Mouse (Mus musculus): ENCODE results near the gene Brd7.

Brd7 gene

DNA sequence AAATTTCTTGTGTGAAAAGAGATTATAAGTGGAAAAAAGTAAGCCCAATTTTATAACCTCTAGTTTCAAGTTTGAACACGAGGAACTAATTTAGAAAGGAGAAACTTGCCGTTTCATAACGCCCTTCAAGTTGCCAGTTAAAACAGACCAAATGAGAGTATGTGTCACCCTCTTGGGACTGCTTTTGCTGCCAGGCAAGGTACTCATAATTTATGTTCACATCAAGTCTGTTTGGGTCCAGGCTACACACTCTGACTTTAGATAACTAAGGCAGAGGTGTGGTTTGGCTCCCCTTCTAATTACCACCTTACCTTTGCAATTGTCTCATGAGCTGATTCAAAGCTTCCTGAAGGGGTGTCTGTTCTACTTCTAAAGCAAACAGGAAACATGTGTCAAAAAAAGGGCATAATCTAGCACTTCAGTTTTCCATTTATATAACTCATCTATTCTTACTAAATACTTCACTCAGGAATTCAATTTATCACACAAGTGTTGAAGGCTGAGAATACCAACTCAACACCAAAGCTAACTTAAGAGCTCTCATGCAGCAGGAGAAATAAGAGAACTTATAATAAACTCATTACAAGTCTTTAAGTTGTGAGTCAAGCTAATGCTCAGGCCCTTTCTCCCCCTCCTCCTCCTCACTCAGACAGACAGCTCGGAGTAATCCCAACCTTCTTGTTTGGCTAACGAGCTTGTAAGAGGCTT lies 4.6 kb downstream of the Brd7 start:
- no peak for DNase-seq (ENCODE audit: low read depth, low spot score)

DNA sequence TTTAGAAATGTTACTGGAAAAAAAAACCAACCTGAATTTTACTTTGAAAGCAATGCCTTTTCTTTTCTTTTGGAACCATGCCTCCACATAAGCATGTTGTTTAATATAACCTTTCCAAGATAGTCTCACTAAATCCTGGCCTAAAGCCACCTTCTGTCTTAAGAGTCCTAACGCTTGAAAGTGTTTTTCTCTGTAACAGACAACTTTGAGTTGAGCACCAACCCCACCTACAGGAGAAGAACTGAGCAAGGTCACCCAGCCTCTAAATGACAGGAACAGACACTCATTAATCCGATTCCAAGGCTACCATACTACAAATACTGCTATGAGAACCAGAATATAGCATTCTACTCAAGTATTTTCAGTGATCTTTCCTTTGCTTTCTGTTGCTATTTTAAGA lies 12.9 kb downstream of the Brd7 start:
- DNase-seq (ENCODE audit: low read depth, low spot score): no peak

DNA sequence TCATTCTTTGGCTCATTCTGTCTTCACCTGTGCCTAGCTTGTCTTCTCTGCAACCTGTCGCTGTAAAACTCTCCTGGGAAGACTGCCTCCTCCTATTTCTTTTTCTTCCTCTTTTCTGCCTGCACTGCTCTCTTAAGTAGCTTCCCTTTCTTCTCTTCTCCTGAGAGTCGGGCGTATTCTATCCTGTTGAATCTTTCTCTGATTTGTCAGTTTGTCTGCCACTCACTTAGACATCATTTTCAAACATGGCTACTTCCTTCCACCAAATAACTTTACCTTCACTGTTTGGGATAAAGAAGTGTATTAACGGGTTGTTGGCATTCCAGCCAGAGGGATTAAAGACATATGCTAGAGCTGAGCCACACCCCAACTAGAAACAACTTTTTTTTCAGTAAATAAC lies 20.0 kb downstream of the Brd7 start:
- DNase-seq (ENCODE audit: low read depth, low spot score): no peak

DNA sequence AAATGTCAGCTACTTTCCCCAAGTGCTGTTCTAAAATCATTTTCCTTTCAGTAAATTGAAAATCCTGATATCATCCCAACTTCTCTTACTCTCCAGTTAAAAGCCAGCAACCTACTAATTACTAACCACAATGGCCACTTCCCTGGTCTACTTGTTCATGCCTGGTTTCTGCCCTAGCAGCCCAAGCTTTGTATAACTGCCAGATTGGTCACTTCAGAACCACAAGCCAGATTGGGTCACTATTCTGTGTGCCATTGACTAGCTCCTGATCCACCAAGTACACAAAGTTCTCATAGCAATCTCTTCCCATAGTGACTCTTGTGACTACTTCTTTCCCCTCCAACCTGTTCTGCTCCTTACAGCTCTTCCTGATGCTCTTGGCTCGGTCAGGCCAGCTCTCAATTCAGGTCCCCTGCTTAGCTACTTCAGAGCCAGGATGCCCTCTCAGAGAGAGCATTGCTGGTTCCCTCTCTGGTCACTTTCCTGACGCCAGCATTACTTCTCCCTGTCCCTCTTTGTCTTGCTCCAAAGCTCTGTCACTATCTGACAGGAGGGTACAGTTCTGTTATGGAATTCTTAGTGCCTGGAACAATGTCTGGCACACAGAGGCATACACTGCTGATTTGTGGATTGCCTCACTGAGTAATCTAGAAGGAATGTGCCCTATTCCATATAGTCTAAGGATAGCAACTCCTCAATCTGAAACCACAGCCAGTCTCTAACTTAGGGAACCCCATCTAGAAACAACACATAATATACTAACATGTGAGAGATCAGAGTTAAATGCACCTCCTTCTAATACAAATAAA lies 21.9 kb downstream of the Brd7 start:
- no peak for DNase-seq (ENCODE audit: low read depth, low spot score)

DNA sequence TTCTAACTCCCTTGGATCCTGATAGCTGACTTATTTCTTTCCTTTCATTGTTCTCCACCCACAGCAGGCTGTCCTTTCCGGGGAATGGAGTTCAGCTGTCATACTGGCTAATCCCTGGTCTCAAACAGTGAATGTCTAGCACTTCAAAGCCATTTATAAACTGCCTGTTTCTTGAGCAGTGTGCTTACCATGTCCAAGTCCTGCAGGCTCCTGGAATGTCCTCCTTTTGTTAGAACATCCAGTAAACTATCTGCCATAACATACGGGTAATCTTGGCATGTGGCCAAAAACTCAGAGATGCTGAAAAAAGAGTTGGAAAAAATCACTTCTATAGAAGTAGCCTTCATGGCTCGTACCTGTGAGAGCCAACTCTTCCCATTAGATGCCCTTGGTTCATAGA lies 22.8 kb downstream of the Brd7 start:
- no peak for DNase-seq (ENCODE audit: low read depth, low spot score)

DNA sequence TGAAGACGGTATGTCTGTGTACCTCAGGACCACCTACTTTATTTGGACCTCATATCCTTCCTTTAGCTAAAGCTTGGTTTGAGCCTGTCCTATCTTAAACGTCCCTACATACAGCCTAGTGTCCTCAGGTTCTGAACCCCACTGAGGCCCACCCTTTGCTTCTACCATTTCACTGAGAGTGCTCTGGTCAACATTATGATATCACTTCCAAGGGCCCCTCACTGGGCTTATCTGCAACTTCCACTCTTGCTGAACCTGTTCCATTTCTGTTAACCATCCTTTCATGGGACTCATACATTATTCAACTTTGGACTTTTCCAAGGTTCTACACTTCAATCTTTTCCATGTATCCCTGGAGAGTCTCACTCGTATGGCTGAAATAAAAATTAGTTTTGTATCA lies 27.0 kb downstream of the Brd7 start:
- no peak for DNase-seq (ENCODE audit: low read depth, low spot score)

DNA sequence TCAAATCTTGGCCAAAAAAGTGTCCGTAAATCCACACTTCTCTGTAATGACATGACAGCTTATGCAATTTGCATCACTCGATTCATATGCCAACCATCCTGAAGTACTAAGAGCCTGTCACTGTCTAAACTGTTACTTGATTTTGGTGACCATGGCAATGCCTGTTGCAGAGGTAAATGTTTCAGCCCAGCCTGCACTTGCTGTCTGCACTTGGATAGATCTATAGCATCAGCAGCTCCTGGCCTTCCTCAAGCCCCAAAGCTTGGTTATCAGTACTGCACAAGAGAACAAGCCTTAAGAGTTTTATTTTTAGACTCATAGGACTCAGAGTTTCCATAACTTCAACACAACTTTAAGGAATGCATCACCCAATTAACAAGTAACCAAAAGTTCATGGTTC lies 27.6 kb downstream of the Brd7 start:
- no peak for DNase-seq (ENCODE audit: low read depth, low spot score)

DNA sequence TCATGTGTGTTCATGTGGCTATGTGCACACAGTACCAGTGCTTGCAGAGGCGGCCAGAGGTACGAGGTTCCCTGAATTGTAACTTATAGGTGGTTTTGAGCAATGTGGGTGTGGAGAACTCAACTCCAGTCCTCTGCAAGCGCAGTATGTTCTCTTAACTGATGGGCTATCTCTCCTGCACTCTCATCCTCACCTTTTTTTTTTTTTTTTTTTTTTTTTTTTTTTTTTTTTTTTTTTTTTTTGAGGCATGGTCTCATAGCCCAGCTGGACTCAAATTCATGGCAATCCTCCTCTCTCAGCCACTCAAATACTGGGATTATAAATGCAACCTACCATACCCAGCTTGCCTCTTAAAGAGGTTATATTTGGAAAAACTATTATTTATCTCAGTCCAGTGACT lies 31.2 kb downstream of the Brd7 start:
- no peak for DNase-seq (ENCODE audit: low read depth, low spot score)

DNA sequence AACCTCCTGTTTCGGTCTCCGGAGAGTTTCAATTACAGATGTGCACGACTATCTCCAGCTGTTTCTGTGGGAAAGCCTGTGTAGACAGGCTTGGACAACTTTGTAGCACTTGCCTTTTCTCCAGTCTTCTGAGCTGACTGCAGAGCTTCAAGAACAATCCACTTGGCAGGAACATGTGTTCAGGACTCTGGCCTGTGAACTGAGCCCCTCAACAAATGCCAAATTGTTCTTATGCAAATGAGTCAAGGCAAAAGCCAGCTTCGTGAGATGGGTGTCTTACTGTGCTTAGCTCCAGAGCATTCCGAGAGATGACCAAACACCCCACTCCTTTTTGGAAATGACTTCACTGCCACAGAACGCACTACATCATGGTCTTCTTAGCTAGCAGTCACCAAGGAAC lies 33.3 kb downstream of the Brd7 start:
- DNase-seq (ENCODE audit: low read depth, low spot score): no peak

DNA sequence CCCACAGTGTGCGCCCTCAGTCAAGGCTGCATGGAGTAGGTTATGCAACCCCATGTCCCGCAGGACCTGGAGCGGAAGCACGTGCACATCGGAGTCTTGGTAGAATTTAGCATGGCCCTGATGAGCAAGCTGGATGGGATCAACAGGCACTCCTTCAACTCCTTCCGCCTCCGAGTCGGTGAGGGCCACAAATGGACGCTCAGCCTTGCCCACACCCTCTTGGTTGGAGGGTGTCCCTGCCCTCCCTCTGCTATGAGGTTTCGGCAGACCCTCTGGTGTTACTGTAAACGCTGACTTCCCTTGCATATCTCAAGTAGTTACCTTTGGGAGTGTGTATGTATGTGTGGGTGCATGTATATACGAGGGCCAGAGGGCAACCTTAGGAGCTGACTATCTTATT lies 35.7 kb downstream of the Brd7 start:
- DNase-seq (ENCODE audit: low read depth, low spot score): no peak

DNA sequence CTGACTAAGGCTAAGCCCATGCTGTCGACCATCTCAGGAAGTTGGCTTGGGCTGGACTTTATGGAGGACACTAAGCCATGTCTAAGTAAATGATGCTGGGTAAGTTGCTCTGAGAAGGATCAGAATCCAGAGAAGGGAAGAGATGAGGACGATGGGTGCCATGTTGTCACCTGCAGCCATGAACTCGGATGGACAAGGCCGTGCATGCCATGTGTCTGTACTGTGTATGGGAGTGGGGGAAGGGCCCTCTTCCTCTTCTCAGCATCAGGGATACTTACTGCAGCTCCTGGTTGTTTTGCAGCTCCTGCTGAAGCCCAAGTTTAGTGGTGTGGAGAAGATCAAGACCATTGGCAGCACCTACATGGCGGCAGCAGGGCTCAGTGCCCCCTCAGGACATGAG lies 36.2 kb downstream of the Brd7 start:
- DNase-seq (ENCODE audit: low read depth, low spot score): no peak

DNA sequence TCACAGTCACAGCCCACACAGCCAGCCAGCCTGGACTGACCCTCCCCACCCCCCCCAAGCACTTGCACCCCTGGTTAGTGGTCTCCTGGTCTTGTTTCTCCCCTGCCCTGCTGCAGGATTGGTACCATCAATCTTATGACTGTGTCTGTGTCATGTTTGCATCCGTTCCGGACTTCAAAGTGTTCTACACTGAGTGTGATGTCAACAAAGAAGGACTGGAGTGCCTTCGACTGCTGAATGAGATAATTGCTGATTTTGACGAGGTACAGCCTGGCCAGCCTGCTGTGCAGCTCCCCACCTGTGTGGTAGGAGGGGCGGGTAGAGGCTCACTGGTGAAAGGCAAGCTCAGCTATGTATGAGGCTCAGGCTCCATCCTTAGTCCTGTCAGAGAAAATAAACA lies 36.7 kb downstream of the Brd7 start:
- no peak for DNase-seq (ENCODE audit: low read depth, low spot score)

DNA sequence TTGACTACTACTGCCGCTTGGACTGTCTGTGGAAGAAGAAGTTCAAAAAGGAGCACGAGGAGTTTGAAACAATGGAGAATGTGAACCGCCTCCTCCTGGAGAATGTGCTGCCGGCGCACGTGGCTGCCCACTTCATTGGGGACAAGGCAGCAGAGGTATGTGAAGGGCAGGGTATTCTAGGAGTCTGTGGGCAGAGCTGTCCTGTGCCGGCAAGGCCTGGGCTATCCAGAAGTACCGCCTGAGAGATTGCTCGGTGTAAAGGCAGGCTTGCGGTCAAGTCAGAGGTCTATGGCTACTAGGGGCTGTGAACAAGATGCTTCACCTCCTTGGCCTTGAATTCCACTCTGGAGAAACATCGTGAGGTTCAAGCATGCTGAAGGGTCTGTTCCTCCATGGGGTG lies 37.2 kb downstream of the Brd7 start:
- no peak for DNase-seq (ENCODE audit: low read depth, low spot score)

DNA sequence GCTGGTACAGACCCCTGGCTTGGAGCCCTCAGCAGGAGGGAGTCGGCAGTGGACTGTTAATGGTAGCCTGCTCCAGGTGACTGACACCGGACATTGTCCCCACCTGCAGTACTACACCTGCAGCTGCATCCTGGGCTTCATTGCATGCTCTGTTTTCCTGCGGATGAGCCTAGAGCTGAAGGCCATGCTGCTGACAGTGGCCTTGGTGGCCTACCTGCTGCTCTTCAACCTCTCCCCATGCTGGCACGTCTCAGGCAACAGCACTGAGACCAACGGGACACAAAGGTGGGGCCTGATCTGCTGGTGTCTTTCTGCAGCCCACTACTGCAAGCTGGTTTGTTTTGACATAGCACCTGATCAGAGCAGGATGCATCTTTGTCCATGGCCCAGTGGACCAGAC lies 38.5 kb downstream of the Brd7 start:
- no peak for DNase-seq (ENCODE audit: low read depth, low spot score)

DNA sequence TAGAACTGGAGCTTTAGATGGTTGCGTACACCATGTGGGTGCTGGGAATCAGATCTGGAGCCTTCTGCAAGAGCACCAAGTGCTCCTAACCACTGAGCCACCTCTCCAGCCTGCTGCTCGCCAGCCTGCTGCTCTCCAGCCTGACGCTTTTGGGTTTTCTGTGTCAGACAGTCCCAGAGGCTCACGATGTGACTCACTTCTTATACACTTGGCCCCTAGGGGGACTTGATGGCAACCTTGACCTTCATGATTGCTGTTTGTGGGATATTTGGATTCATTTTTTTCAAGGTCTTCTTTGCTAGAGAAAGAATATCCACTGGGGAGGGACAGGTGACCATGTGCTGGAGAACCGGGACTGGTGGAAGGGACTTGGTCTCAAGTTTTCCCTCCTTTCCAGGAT lies 40.6 kb downstream of the Brd7 start:
- no peak for DNase-seq (ENCODE audit: low read depth, low spot score)

DNA sequence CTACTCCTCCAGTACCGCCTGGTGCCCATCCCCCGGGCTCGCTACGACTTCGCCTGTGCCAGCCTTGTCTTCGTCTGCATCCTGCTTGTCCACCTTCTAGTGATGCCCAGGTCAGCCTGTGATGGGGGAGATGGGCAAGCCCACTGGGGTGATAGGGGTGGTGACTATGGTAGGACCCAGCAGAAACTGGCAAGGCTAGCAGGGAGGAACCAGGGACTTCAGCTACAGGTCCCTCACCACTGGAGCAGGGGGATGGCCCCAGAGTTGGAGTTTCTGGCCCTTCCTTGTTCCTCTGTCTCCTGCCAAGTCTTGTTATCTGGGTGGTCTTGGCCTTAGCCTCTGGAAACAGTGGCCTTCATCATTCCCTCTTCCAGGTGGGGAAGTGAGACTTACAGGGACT lies 41.9 kb downstream of the Brd7 start:
- no peak for DNase-seq (ENCODE audit: low read depth, low spot score)

DNA sequence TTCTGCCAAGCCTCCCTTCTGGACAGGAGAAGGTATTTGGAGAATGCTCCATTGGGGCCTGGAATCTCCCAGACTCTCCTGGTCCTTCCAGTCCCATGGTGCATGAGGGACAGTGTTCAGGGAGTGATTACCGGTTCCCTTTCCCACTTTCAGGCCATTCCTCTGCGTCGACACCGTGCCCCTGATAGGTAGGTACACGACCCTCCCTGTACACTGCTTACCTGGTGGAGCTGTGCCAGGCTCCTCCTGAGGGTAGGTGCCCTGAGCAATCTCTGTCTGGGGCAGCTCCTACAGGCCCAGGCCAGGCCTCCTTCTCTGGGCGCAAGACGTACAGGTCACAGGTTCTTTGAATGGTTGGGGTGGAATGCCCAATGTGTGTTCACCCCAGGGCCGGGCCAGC lies 43.8 kb downstream of the Brd7 start:
- no peak for DNase-seq (ENCODE audit: low read depth, low spot score)

DNA sequence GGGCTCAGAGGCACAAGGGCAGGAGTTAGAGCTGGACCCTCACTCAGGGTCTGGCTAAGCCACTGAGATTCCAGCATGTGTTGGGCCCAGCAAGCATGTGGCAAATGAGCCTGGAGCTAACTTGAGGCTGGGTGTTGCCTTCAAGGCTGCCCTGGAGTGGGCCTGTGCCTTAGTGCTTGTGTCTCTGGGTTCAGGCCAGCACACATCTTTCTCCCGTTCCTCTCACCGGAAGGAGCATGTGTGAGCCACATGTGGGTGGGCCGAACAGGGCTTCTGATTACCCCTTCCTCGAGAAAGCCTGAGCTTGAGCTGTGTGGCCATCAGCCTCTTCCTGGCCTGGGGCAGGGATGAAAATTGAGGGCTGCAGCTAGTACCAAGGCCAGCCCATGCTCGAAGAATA lies 44.7 kb downstream of the Brd7 start:
- no peak for DNase-seq (ENCODE audit: low read depth, low spot score)

DNA sequence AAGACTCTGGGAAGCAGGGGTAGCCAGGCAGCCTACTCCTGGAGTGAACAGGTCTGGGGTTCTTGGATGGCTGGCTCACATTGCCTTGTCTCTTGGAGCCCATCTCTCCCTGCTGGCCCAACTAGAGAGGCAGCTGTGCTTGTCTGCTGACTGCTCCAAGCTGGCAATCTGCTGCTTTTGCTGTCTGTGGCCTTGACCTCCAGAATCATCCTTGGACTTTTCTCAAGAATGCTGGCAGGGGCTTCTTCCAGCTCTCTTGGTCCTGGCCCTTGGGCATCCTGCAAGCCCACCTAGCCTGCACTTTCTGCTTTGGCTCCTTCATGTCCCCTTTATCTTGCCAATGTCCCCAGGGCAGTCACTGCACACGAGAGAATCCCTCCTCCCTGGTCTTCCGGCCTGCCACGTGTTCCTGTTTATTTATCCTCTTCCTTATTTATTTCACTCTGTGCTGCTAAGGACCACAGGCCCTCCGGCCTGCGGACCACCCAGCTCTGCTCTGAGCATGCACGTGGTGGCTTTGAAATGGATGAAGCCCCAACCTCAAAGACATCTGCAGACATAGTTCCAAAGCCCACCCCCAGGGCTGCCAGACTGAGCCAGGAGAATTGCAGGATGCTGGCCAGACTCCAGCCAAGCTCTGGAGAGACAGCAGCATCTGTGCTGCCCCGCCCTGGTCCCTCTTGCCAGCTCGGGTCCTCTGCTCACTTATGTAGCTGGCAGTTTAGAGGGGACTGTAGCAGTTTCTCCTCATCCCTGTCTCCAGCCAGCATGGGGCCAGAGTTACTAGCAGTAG lies 45.7 kb downstream of the Brd7 start:
- DNase-seq (ENCODE audit: low read depth, low spot score): no peak

DNA sequence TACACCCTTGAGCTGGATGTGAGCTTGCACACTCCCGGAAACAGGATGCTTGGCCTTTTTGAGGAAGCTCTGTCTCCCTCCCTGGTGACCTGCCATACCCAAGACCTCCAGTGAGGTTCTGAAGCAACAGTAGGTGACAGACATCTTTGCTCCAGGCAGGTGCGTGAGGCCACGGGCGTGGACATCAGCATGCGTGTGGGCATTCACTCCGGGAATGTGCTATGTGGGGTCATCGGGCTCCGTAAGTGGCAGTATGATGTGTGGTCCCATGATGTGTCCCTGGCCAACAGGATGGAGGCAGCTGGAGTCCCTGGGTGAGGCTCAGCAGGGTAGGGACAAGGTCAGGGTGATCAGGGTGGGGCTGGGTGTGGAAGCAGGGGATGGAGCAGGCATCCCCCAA lies 46.7 kb downstream of the Brd7 start:
- DNase-seq (ENCODE audit: low read depth, low spot score): no peak

DNA sequence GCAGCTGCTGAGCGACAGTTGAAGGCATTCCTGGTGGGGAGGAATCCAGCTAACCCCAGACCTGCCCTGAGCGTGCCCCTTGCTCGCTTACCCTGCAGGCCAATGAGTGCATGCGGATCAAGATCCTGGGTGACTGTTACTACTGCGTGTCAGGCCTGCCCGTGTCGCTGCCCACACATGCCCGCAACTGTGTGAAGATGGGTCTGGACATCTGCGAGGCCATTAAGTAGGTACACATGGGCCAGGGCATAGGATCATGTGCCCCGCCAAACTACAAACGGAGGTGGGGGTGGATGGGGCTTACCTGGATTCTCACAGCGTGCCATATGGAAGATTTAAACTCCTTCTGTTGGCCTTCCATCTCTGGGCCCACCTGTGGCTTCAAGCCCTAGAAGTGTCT lies 48.0 kb downstream of the Brd7 start:
- DNase-seq (ENCODE audit: low read depth, low spot score): no peak

DNA sequence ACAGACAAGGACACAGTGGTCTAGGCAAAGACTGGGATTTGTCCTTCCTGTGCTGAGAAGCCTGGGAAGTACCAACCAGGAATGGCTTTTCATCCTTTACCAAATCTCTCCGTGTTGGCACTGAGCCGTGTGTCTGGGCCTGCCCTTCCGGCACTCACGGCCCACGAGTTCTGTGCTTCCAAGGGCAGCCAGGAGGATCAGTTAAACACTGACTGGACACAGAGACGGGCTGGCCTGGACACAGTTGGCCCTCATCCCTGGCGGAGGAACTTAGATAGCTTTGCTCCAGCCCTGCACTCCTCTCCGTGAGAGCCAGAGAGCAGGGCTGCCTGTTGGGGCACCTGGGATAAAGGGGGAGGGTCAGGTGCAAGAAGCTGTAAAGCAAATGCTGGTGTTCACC lies 49.0 kb downstream of the Brd7 start:
- no peak for DNase-seq (ENCODE audit: low read depth, low spot score)

DNA sequence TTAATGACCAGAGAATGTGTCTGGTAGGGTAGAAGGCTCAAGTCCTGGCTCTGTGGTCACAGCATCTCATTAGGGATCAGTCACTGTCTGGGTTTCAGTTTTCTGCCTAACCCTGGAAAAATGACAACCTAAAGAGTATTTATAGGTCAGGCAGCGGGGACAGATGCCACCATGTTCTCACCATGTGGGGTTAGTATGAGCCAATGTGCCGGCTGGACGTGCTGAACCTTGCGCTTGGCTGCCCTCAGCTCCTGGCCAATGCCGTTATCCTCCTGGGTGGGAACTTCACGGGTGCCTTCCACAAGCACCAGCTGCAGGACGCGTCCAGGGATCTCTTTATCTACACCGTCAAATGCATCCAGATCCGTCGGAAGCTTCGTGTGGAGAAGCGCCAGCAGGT lies 51.7 kb downstream of the Brd7 start:
- DNase-seq (ENCODE audit: low read depth, low spot score): no peak
